Mouse (Mus musculus) heart, adult 2 months (tissue): ENCODE measurements around the gene Pam. TPM values are rescaled to one million over a fixed set of nuclear protein-coding genes. Genes with fewer than 3 reads are reported as not detected.

Experiments
- DNase-seq, 2 experiments: peaks; one replicate each; pipeline ENCODE4 v3.0.0; 2021
- H3K27ac ChIP-seq: fragments of 200-600 bp; 2 replicates; pipeline ENCODE4 v1.8.1; 2022
- H3K27me3 ChIP-seq: fragments of 200-500 bp; 2 replicates; pipeline ENCODE4 v1.6.1; 2012; ENCODE audit warnings: mild to moderate bottlenecking, low read length, inconsistent platforms, mixed read lengths; ENCODE audit not compliant: control insufficient read depth, insufficient read depth
- H3K36me3 ChIP-seq: fragments of 200-500 bp; 2 replicates; pipeline ENCODE4 v1.6.1; 2012; ENCODE audit warnings: low read length, inconsistent platforms; ENCODE audit not compliant: control insufficient read depth, insufficient read depth
- H3K4me1 ChIP-seq: fragments of 200-500 bp; 2 replicates; pipeline ENCODE4 v1.6.1; 2011; ENCODE audit warnings: low read length; ENCODE audit not compliant: control insufficient read depth, insufficient read depth
- H3K4me3 ChIP-seq: fragments of 200-600 bp; 2 replicates; pipeline ENCODE4 v1.8.1; 2022
- H3K79me2 ChIP-seq: fragments of 200-500 bp; replicated peaks from 2 replicates; pipeline ENCODE4 v1.6.1; 2012; ENCODE audit warnings: mild to moderate bottlenecking, inconsistent platforms, low read length, moderate library complexity, mixed read lengths; ENCODE audit not compliant: control insufficient read depth, insufficient read depth
- H3K9ac ChIP-seq: fragments of 200-500 bp; 2 replicates; pipeline ENCODE4 v1.6.1; 2012; ENCODE audit warnings: low read depth, mild to moderate bottlenecking, control low read depth, inconsistent platforms, low read length, mixed read lengths
- CTCF ChIP-seq: fragments of 200-600 bp; IDR thresholded peaks from 2 replicates; pipeline ENCODE4 v1.8.1; 2022; ENCODE audit warnings: antibody characterized with exemption, mild to moderate bottlenecking, moderate library complexity
- EP300 ChIP-seq: fragments of 200-500 bp; IDR thresholded peaks from 2 replicates; pipeline ENCODE4 v1.6.1; 2011; ENCODE audit warnings: low read depth, low read length, control low read depth; ENCODE audit not compliant: insufficient read depth
- POLR2A ChIP-seq: fragments of 200-500 bp; IDR thresholded peaks from 2 replicates; pipeline ENCODE4 v1.6.1; 2011; ENCODE audit warnings: mild to moderate bottlenecking, low read depth, low read length, control low read depth; ENCODE audit not compliant: insufficient read depth
- WGBS: fragments of 180-500 bp; shearing (Covaris S2); methylation state at CpG from one replicate; pipeline ENCODE4 v1.1.7; 2018; 5-methylcytosine and 5-hydroxymethylcytosine counted together
- intact Hi-C: fragments of 180-260 bp; cut with DNase I; formaldehyde crosslinking; loops from one replicate; pipeline ENCODE4 v1.15.1; 2025
- polyA plus RNA-seq: library from polyadenylated mRNA; depleted of rRNA; stranded (reverse); fragments of >200 nt; gene quantifications from 2 replicates; pipeline ENCODE4 v1.2.3, GENCODE M21; 2012
- total RNA-seq, 2 experiments: library from RNA; stranded (reverse); gene quantifications; 2 replicates each; pipeline ENCODE4 v1.2.3; 2021

Gene Pam
- total and polyA plus RNA-seq, 3 experiments: 313 to 641 (median 593) TPM

DNA sequence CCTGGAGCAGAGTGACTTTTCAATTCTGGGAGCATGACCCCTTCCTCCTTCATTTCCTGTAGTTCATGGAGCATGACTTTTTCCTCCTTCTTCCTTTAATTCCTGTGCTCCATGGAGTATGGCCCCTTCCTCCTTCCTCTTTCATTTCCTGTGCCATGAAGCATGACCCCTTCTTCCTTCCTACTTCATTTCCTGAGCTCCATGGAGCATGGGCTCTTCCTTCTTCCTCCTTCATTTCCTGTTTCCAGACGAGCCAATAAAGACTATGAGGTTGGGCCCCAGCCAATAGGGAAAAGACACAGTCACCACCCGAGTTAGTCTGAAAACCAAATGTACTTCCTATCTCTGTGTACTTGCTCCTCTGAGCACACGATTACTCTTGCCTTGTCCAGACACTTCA is 103.5 kb downstream of the Pam start:
- intact Hi-C loops: no loop called here
- WGBS: 24% methylated on average over 3 of the region's 3 CpGs
- H3K27ac ChIP-seq: no peak overlapping the region; the same call in 1 of the 2 replicates

GRCm38 (mm10) chr1:97983189-97983588 is 112.3 kb downstream of the Pam start:
- no peak for DNase-seq
- no peak overlapping the region for H3K9ac ChIP-seq
- no peak for TF ChIP-seq CTCF
- TF ChIP-seq EP300: 0 out of 2 replicates have a peak, but pooled peaks have one; percentile 25
- TF ChIP-seq POLR2A: no peak
- H3K27ac ChIP-seq: peak overlapping the region; percentile 58
- H3K4me1 ChIP-seq: peaks cover under 1% of the 10 kb centered on the region; the same call in 1 of the 2 replicates
- H3K4me3 ChIP-seq: no peak overlapping the region
- WGBS: 61% methylated on average over 1 of the region's 1 CpGs
- intact Hi-C loops: no loop called here
- H3K36me3 ChIP-seq: peaks cover 3% of the 10 kb centered on the region
- no peaks in the 10 kb centered on the region for H3K27me3 ChIP-seq
- H3K79me2 ChIP-seq: no peaks in the 10 kb centered on the region

More for the DNA sequence above, 103.5 kb downstream of the Pam start:
- H3K36me3 ChIP-seq: no peaks in the 10 kb centered on the region
- no peak overlapping the region for H3K9ac ChIP-seq
- DNase-seq: no peak
- no peak overlapping the region for H3K4me3 ChIP-seq
- no peak for TF ChIP-seq CTCF
- no peak for TF ChIP-seq POLR2A
- TF ChIP-seq EP300: no peak
- H3K27me3 ChIP-seq: no peaks in the 10 kb centered on the region
- no peaks in the 10 kb centered on the region for H3K4me1 ChIP-seq
- H3K79me2 ChIP-seq: no peaks in the 10 kb centered on the region

- H3K4me1 ChIP-seq: peaks cover 1% of the 10 kb centered on the region; the same call in 1 of the 2 replicates
- no peak for DNase-seq
- no peaks in the 10 kb centered on the region for H3K27me3 ChIP-seq
- no peak overlapping the region for H3K9ac ChIP-seq
- H3K27ac ChIP-seq: no peak overlapping the region
- TF ChIP-seq EP300 (no peak), POLR2A (no peak), CTCF (no peak)
- H3K79me2 ChIP-seq: no peaks in the 10 kb centered on the region
- intact Hi-C loops: loop anchor here (5.0 to 10.0 kb wide), 3 partner anchors 57 to 295 kb away; no protein-coding TSS in a partner anchor
- WGBS: 91% methylated on average over 1 of the region's 1 CpGs
- no peak overlapping the region for H3K4me3 ChIP-seq
- H3K36me3 ChIP-seq: peaks cover 7% of the 10 kb centered on the region
Observed at GRCm38 (mm10) chr1:97979422-97979821, 116.0 kb downstream of the Pam start.

DNA sequence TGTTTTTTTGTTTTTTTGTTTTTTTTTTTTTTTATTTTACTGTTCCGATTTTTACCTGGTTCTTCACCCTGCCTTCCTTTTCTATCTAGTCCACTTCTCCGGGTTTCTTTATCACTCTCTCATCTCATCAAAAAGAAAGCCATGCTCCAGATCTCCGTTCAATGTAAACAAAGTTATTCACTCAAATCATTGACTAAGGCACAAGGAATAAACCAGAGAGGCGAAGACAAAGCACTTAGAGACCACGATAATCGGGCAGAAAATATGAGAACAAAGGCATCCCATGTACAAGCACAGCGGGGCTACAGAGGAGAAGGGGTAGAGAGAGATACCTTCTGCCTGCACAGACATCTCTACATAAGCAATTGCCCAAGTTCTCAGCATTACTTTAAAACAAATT is 117.9 kb downstream of the Pam start:
- no peaks in the 10 kb centered on the region for H3K79me2 ChIP-seq
- peak overlapping the region; percentile 74 for H3K4me3 ChIP-seq
- TF ChIP-seq CTCF: no peak
- no peak for TF ChIP-seq EP300
- no peak for TF ChIP-seq POLR2A
- H3K27me3 ChIP-seq: no peaks in the 10 kb centered on the region
- H3K4me1 ChIP-seq: peaks cover 1% of the 10 kb centered on the region; the same call in 1 of the 2 replicates
- peaks cover 7% of the 10 kb centered on the region for H3K36me3 ChIP-seq
- peak overlapping the region; percentile 93 for H3K27ac ChIP-seq
- intact Hi-C loops: loop anchor here (1.0 to 10.0 kb wide), 4 partner anchors 55 to 297 kb away; partner anchors contain the start of gene Pam
- no peak for DNase-seq
- peak overlapping the region; percentile 41 for H3K9ac ChIP-seq
- WGBS: 27% methylated on average over 7 of the region's 7 CpGs

DNA sequence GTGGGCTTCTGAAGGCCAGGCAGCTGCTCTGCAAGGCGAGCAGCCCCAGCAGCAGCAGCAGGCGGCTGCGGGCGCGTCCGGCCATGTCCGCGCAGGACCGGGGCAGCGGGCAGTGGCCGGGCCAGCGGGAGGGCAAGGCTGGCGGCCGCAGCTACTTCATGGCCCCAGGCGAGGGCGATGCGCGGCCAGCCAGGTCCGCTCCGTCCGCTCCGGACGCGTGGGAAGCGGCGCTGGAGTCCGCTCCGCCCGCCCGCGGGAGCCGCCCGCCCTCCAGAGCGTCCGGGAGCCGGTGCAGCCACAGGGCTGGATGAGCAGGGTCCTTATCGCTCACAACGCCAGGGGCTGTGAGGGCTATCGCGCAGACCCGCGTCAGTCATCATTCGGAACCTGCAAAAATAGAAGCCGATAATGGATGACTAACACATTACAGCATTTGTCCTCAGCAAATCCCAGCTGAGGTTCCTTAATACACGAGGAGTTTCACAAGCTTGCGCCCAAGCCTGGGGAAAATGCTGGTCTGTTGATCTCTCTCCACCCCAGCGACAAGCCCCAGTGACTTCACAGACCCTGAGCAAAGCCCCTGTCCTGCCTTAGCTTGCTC is 118.5 kb downstream of the Pam start:
- H3K36me3 ChIP-seq: peaks cover 8% of the 10 kb centered on the region

GRCm38 (mm10) chr1:97976072-97976471 is 119.4 kb downstream of the Pam start:
- intact Hi-C loops: loop anchor here (5.0 to 10.0 kb wide), 3 partner anchors 54 to 299 kb away; no protein-coding TSS in a partner anchor
- DNase-seq: no peak
- Histone ChIP-seq H3K27me3 (no peaks in the 10 kb centered on the region), H3K9ac (peak overlapping the region; percentile 97; the same call in 1 of the 2 replicates), H3K4me1 (peaks cover 1% of the 10 kb centered on the region; the same call in 1 of the 2 replicates), H3K79me2 (no peaks in the 10 kb centered on the region), H3K36me3 (peaks cover 11% of the 10 kb centered on the region), H3K4me3 (peak overlapping the region; percentile 74), H3K27ac (peak overlapping the region; percentile 93)
- no peak for TF ChIP-seq EP300
- peak; percentile 74 for TF ChIP-seq CTCF
- no peak for TF ChIP-seq POLR2A
- WGBS: 13% methylated on average over 13 of the region's 13 CpGs

More for the DNA sequence above, 118.5 kb downstream of the Pam start:
- peak overlapping the region; percentile 97 for H3K9ac ChIP-seq
- H3K4me1 ChIP-seq: peaks cover 1% of the 10 kb centered on the region; the same call in 1 of the 2 replicates
- intact Hi-C loops: loop anchor here (1.0 to 10.0 kb wide), 4 partner anchors 55 to 298 kb away; partner anchors contain the start of gene Pam
- peak overlapping the region; percentile 74 for H3K4me3 ChIP-seq
- H3K27me3 ChIP-seq: no peaks in the 10 kb centered on the region
- peak; percentile 88 to 91 for DNase-seq
- peak overlapping the region; percentile 93 for H3K27ac ChIP-seq
- under 1% methylated on average over 47 of the region's 47 CpGs for WGBS
- H3K79me2 ChIP-seq: no peaks in the 10 kb centered on the region
- TF ChIP-seq EP300: 0 out of 2 replicates have a peak, but pooled peaks have one; percentile 49
- TF ChIP-seq CTCF: peak; percentile 68
- peak; percentile 78 for TF ChIP-seq POLR2A
